ENCODE assay signal across 9 mouse cellular contexts in the genomic region with DNA sequence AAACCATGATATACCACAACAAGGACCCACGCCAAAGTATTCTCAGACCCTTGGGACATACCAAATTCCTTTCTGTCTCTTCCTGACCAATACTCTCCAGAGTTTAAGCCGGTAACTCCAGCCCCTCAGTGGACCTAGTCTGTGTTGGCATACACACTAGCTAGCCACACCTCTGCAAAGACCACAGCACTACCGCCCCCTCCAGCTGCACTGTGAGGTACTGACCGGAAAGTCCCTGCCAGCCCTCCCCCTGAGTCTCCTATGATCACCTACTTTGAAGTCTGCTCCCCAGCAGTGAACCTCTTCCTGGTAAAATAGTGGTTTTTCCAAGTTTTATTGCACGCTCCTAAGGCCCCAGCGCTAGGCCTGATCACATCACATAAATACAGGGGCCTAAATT. TPM values are rescaled to one million over a fixed set of nuclear protein-coding genes. Genes with fewer than 3 reads are reported as not detected.
DNase-seq lines count a peak whose midpoint lies in the region; ATAC-seq lines count a peak whose summit lies in the region.
"Had no signal": no experiment of that assay in that cellular context is flagged by ENCODE, and none has a peak within 500 bp of the region (broad histone marks: within the 10 kb centered on the region; RNA-seq: fewer than 3 reads in every experiment).

No protein-coding gene starts in this region.

- peaks cover 49% of the 10 kb centered on the region for H3K27me3 ChIP-seq in heart, embryonic 14.5 days (ENCODE audit: control insufficient read depth, insufficient read depth, low read length)
- H3K27me3 ChIP-seq in hindbrain, embryonic 13.5 days = peaks cover 87% of the 10 kb centered on the region
- H3K27me3 ChIP-seq in liver, embryonic 16.5 days (ENCODE audit: control insufficient read depth, insufficient read depth, low read depth, low read length) = peaks cover 25% of the 10 kb centered on the region
- peaks cover 10% of the 10 kb centered on the region for H3K27me3 ChIP-seq in intestine, embryonic 16.5 days (replicated peaks; ENCODE audit: control insufficient read depth, insufficient read depth, low read length)

- H3K4me2 ChIP-seq in heart, embryonic 14.5 days (ENCODE audit: low read length) = peak overlapping the region; percentile 86
- H3K4me2 ChIP-seq in hindbrain, embryonic 13.5 days = peak overlapping the region; percentile 76
- peak overlapping the region; percentile 41; the same call in 1 of the 2 replicates for H3K4me2 ChIP-seq in liver, embryonic 16.5 days (ENCODE audit: low read depth, low read length)
- no peak overlapping the region for H3K4me2 ChIP-seq in intestine, embryonic 16.5 days (ENCODE audit: low read depth, low read length)

- no peaks in the 10 kb centered on the region for H3K9me3 ChIP-seq in heart, embryonic 14.5 days (ENCODE audit: control insufficient read depth, low read length)
- H3K9me3 ChIP-seq in hindbrain, embryonic 13.5 days = no peaks in the 10 kb centered on the region
- no peaks in the 10 kb centered on the region for H3K9me3 ChIP-seq in liver, embryonic 16.5 days (replicated peaks; ENCODE audit: control insufficient read depth, low read length)
- H3K9me3 ChIP-seq in intestine, embryonic 16.5 days (ENCODE audit: control insufficient read depth, low read length) = no peaks in the 10 kb centered on the region

- H3K9ac ChIP-seq in heart, embryonic 14.5 days (ENCODE audit: low read length) = no peak overlapping the region; the same call in 1 of the 2 replicates
- no peak overlapping the region for H3K9ac ChIP-seq in hindbrain, embryonic 13.5 days
- no peak overlapping the region for H3K9ac ChIP-seq in liver, embryonic 16.5 days (ENCODE audit: low read depth, low read length)
- no peak overlapping the region for H3K9ac ChIP-seq in intestine, embryonic 16.5 days (ENCODE audit: low read depth, low read length)

- no peak for DNase-seq in heart, adult 8-10 months (ENCODE audit: low spot score)
- peak; percentile 15 for DNase-seq in embryo, embryonic 11 days
- DNase-seq in right cerebral cortex, adult 18-20 months = no peak
- DNase-seq in urinary bladder, postnatal 4 days (ENCODE audit: low spot score in 2 of 2) = no peak
- DNase-seq: cerebellum, adult 8-10 months had no signal

- peak overlapping the region; percentile 49 to 52; a peak in 3 of 4 replicates for H3K4me3 ChIP-seq in heart, embryonic 14.5 days (ENCODE audit: control insufficient read depth in 1 of 2, insufficient read depth in 1 of 2, low read depth in 1 of 2, low read length in 2 of 2)
- H3K4me3 ChIP-seq in hindbrain, embryonic 13.5 days = peak overlapping the region; percentile 55; the same call in 1 of the 2 replicates
- H3K4me3 ChIP-seq in liver, embryonic 16.5 days (ENCODE audit: low read depth, low read length) = peak overlapping the region; percentile 4; the same call in 1 of the 2 replicates
- H3K4me3 ChIP-seq in intestine, embryonic 16.5 days (ENCODE audit: low read length) = no peak overlapping the region

- H3K27ac ChIP-seq in heart, embryonic 14.5 days (replicated peaks in 1 of 2; ENCODE audit: control insufficient read depth in 1 of 2, insufficient read depth in 1 of 2, low read depth in 2 of 2, low read length in 2 of 2) = no peak overlapping the region
- H3K27ac ChIP-seq in hindbrain, embryonic 13.5 days = no peak overlapping the region
- no peak overlapping the region for H3K27ac ChIP-seq in liver, embryonic 16.5 days (ENCODE audit: low read length)
- H3K27ac ChIP-seq in intestine, embryonic 16.5 days (ENCODE audit: low read length) = no peak overlapping the region

- H3K4me1 ChIP-seq in heart, embryonic 14.5 days (ENCODE audit: control insufficient read depth in 2 of 2, insufficient read depth in 2 of 2, low read length in 2 of 2) = no peaks in the 10 kb centered on the region
- peaks cover 10% of the 10 kb centered on the region for H3K4me1 ChIP-seq in hindbrain, embryonic 13.5 days (replicated peaks)
- no peaks in the 10 kb centered on the region for H3K4me1 ChIP-seq in liver, embryonic 16.5 days (ENCODE audit: control insufficient read depth, low read depth, low read length)
- H3K4me1 ChIP-seq in intestine, embryonic 16.5 days (ENCODE audit: control insufficient read depth, insufficient read depth, low read length) = no peaks in the 10 kb centered on the region

- no peaks in the 10 kb centered on the region for H3K36me3 ChIP-seq in heart, embryonic 14.5 days (ENCODE audit: control insufficient read depth, insufficient read depth, low read length)
- no peaks in the 10 kb centered on the region for H3K36me3 ChIP-seq in hindbrain, embryonic 13.5 days
- no peaks in the 10 kb centered on the region for H3K36me3 ChIP-seq in liver, embryonic 16.5 days (ENCODE audit: control insufficient read depth, insufficient read depth)
- no peaks in the 10 kb centered on the region for H3K36me3 ChIP-seq in intestine, embryonic 16.5 days (ENCODE audit: control insufficient read depth, insufficient read depth, low read length)

- 63% methylated on average over 6 of the region's 6 CpGs for WGBS in heart, embryonic 14.5 days
- WGBS in hindbrain, embryonic 13.5 days = 54% methylated on average over 6 of the region's 6 CpGs
- WGBS in liver, embryonic 16.5 days (ENCODE audit: insufficient replicate concordance) = 60% methylated on average over 6 of the region's 6 CpGs
- 68% methylated on average over 6 of the region's 6 CpGs for WGBS in intestine, embryonic 16.5 days

- no peak for ATAC-seq in heart, embryonic 14.5 days (ENCODE audit: insufficient number of reproducible peaks, insufficient read depth, low FRiP score, low read depth)
- ATAC-seq in hindbrain, embryonic 13.5 days (ENCODE audit: low FRiP score) = no peak
- no peak for ATAC-seq in liver, embryonic 16.5 days (ENCODE audit: low read depth)
- no peak for ATAC-seq in intestine, embryonic 16.5 days

RNA-seq across cellular contexts. Expression of a gene that starts 2.5 kb away (rescaled TPM):
- polyA plus RNA-seq in heart, embryonic 14.5 days (2014; fragmentation: Nextera tagmentation; extraction: Ambion mirVana) = 25.9 and 27.2 TPM in 2 replicates
- total RNA-seq in heart, adult 8-10 months (2022) = 1 to 10 TPM; 6.1 to 7.3 (median 6.9) TPM
- 19.5 and 22.3 TPM in 2 replicates for polyA plus RNA-seq in hindbrain, embryonic 13.5 days (2015; fragmentation: Nextera tagmentation; extraction: Ambion mirVana)
- polyA plus RNA-seq in liver, embryonic 16.5 days (2015; fragmentation: Nextera tagmentation; extraction: Ambion mirVana) = 8.5 and 11.9 TPM in 2 replicates
- polyA plus RNA-seq in intestine, embryonic 16.5 days (2015; fragmentation: Nextera tagmentation; extraction: Ambion mirVana) = 6.5 and 6.9 TPM in 2 replicates
